Mouse (Mus musculus): ENCODE results near the gene Calm4. TPM values are rescaled to one million over a fixed set of nuclear protein-coding genes. Genes with fewer than 3 reads are reported as not detected.
"Not testable (repeated sequence)": the region's sequence is repeated elsewhere in the genome, so short reads cannot be mapped to it uniquely, and the experiment has no call there.

Gene Calm4
- total RNA-seq (2022): not detected

GRCm38 (mm10) chr13:3837312-3837807, at the start of gene Calm4:
Calm4 (plus strand) TSS chr13:3837757.
- DNase-seq: not testable (repeated sequence)

GRCm38 (mm10) chr13:3788588-3788987, 49.0 kb upstream of the Calm4 start:
- DNase-seq: no peak

- DNase-seq: no peak
These were observed 48.0 kb upstream of the Calm4 start for GRCm38 (mm10) chr13:3789531-3789930.

- DNase-seq: no peak
These were observed 40.9 kb upstream of the Calm4 start for GRCm38 (mm10) chr13:3796649-3797048.

- no peak for DNase-seq
These were observed 38.8 kb upstream of the Calm4 start for GRCm38 (mm10) chr13:3798751-3799150.

DNA sequence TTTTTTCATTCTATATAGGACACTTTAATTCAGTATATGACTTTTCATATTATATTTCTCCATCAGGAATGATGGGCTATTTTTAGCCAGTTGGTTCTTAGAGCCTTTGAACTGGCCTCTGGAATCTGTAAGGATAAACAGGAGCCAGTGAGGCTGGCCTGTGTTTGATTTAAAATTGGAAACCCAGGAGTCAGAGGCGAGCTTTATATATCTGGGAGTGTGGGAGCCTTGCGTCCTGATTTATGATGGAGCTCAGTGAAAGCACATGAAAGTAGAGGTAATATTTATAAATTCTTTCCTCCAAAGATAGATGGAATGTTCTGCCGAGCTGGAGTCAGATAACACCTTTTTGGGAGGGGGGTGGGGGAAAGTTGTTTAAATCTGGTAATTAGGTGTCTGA, 38.2 kb upstream of the Calm4 start:
- no peak for DNase-seq

DNA sequence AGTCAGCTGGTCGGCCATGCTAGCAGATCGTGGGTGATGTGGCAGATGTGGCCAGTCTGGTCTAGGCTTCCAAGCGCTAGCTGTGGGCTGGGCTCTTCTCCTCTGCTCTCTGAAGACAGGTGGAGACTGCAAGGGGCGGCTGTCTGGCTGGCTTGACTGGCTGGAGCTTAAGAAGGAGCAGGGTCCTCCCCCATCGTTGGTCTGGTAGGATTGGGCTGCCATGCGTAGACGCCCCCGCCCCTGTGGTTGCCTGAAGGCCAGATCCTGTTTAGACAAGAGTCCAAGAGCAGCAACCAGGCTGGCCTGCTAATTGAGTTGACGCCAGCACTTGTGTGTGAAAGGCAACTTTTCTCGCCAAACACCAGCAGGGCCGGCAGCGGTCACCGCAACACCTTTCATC, 33.4 kb upstream of the Calm4 start, which contains the start of gene Calml3:
TSS of gene Calml3 (minus strand) at position 131 of the 400 bp plus-strand sequence.
- no peak for DNase-seq

GRCm38 (mm10) chr13:3805132-3805531, 32.4 kb upstream of the Calm4 start:
- no peak for DNase-seq

DNA sequence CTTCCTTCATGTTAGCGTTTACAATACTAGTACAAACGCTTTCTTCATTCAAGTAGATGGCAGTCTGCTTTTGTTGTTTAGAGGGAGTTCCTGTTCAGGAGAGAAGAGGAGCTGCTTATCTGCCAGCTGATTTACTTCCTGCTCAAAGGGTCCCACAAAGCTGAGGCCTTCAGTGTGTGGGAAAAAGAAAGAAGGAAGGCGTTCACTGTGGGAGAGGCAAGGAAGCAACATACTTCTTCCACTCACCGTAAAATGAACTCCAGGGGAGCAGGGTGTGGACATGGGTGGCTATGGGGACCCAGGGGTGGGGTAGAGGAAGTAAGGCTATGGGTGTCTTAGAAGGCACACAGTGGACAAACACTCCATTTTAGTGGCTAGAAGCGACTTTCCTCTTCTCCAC, 31.9 kb upstream of the Calm4 start:
- DNase-seq: no peak

DNA sequence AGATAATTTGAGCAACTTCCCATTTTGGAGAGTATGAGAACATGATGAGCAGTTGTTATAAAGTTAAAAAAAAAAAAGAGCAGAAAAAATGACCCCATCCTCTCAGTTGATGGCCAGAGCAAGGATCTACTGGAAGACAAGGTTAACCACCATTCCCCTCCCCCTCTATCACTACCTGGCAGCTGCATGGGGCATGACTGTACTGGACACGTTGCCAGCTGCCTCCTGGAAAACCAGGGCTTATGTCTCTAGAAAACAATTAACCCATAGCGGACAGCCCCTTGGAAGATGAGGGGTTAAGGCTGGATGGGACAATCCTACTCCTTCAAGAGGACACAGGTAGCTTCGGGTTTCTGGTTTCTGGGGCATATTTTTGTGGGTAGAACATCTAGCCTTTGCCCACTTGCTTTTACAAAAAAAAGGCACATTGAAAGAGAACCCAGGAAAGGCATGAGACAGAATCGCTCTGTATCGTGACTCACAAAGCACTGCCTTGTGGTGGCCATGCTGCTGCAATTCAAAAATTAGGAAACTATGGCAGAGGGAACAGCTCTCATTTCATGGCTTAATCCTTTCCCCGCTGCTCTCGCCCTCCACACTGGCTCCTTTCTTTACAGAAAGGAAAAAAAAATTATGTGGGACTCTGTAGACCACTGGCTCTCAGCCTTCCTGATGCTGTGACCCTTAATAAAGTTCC, 30.3 kb upstream of the Calm4 start:
- no peak for DNase-seq

- no peak for DNase-seq
These were observed 19.4 kb upstream of the Calm4 start for GRCm38 (mm10) chr13:3818012-3818739.

GRCm38 (mm10) chr13:3818740-3819076, 18.8 kb upstream of the Calm4 start:
- DNase-seq: no peak

DNA sequence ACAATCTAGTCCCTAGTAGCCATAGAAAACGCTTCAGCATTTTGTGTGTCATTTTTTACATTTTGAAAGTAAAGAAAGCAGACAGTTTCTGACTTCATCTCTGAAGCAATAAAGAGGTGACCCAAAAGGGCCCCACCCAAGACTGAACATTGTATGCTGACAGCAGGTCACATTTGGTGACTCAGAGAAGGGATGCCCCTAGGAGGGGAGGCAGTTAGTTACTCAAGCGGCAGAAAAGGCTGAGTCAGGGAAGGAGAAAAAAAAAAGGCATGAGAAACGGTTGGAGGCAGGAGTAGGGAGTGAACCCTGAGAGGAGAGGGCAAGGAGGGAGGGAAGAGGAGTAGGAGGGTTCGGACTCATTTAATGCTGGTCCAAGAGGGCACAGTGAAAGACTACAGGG, 15.5 kb upstream of the Calm4 start:
- DNase-seq: no peak

- DNase-seq: no peak
These were observed 11.8 kb upstream of the Calm4 start for GRCm38 (mm10) chr13:3825726-3826125.

DNA sequence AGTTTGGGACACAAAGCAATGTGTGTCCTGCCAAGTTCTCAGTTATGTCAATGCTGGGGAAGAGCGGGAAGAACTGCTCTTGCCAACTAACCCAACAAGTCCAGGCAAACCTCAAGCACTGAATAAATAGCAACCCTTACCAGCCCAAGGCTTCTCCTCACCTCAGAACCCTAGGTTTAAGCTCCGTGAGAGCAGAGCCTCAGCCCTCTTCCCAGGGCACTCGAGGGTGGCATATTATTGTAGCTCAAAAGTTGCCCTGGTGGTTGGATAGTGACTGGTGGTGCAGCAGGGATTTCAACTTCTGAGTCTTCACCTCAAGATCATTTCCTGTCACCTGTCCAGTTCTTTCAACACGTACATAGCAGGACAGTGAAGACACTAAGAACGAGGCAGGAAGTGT, 6.0 kb upstream of the Calm4 start:
- no peak for DNase-seq

GRCm38 (mm10) chr13:3831994-3832393, 5.6 kb upstream of the Calm4 start:
- no peak for DNase-seq

- no peak for DNase-seq
These were observed 5.1 kb upstream of the Calm4 start for GRCm38 (mm10) chr13:3832450-3832849.

GRCm38 (mm10) chr13:3833644-3834043, 3.9 kb upstream of the Calm4 start:
- not testable (repeated sequence) for DNase-seq

DNA sequence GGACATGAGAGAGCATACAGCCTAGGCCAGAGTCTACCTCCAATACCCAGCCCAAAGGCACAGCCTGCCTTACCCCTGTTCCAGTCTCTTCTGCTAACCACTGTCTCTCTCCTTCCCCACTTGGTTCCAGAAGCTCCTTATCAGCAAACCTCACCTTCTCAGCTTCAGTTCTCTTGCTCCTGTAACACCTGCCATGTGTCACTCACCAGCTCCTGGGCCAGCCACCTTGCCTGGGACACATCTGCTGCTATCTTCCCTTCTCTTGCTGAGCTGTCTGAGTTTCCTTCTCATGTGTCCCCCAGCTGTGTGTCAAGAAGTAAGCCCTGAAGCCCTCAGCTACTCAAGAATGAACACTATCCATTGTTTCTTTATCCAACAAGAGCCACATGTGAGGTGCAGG, 3.1 kb downstream of the Calm4 start:
- DNase-seq: not testable (repeated sequence)

DNA sequence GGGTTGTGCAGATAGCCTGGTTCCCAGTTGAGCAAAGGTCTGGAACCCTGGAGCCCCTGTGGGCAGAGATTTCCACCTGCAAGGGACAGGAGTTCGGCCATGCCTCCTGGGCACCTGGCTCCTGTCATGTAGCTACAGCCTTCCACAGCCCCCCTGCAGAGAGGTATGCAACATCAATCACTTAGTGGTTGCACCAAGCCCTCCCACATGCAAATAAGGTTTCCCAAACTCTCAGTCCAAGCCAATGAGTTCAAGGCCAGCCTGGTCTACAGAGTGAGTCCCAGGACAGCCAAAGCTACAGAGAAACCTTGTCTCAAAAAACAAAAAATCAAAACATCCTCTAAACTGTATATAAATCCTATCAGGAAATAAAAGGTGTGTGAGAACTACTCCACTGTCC, 12.8 kb downstream of the Calm4 start:
- DNase-seq: no peak

- DNase-seq: not testable (repeated sequence)
These were observed 16.2 kb downstream of the Calm4 start, which contains the start of gene Calm5 for GRCm38 (mm10) chr13:3853648-3854333. Calm5 (plus strand) TSS chr13:3854173.

DNA sequence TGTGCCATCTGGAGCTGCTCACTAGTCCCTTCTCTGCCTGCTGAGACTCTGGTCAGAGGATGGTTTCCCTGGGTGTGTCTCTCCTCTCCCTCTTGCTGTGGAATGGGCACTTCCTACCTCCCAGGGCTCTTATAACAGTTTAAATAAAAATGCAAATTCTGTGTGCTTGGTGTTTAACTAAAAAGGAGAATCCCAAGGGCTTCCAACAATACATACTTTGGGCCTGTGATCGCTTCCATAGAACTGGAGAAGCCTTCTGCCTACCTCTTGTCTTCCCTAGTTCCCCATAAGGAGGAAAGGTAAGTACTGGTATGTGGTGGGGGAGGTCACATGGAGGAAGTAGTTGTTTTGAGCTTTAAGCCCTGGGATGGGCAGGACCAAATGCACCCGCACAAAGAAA, 17.3 kb downstream of the Calm4 start:
- DNase-seq: no peak

- DNase-seq: no peak
These were observed 18.7 kb downstream of the Calm4 start for GRCm38 (mm10) chr13:3856252-3856651.

Data from adrenal gland, adult 8-10 months (tissue).